Mouse (Mus musculus): ENCODE data around the gene Krt20.

- TF ChIP-seq CTCF (IDR thresholded peaks at IDR 0.05; ENCODE audit: borderline replicate concordance, insufficient read depth, low read depth, low read length) (no peak), POLR2A (IDR thresholded peaks at IDR 0.05; ENCODE audit: borderline replicate concordance, insufficient read depth, low read length) (no peak)
These were observed 21.0 kb downstream of the Krt20 start for GRCm38 (mm10) chr11:99416902-99417301.
